Mouse (Mus musculus) ES-CJ7 (cell line): ENCODE data around the gene Cdv3.

Source experiments
- DNase-seq: peaks from one replicate; pipeline ENCODE4 v3.0.0; 2011; ENCODE audit warnings: low read depth, low spot score

Cdv3 gene

DNA sequence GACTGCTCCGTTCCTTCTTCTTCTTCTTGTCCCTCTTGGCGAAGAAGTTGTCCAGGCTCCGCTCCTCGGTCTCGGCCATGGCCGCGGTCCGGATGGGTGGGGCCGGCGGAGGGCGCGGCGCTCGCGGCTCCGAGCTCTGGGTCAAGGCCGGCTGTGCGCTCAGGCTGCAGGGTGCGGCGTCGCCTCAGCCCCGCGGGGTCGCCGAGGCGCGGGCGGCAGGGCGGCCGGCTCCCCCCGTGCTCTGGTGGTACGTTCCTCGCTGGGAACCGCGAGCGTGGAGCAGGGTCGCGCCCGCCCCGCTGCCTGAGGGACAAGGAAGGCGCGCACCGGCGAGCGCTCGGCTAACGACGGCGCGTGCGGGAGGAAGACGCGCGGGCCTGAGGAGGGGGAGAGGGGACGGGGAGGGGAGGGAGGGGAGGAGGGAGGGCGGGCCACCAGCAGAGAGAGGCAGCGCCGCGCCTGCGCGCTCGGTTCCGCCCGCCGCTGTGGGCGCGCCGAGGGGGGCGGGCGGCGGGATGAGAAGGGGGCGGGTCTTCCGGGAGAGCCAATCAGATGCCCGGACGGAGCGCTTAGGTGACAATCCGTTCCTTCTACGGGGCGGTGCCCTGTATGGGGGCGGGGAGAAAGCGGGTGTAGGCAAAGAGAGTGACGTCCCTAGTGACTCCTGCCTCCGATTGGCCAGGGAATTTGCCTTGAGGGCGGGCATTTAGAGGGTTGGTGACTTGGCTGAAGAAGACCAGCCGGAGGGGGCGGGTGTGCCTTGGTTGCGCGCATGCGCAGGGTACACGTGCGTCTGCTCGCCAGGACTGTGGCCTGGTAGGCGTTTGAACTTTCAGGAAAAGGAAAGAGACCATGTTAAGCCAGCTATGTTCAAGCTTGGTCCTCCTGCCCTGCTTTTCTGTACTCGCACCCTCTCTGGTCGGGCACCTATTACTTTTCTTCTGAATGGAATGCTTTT is at the start of gene Cdv3:
Gene Cdv3, minus strand, starts transcription at position 551 of the 958 bp plus-strand sequence.
- DNase-seq: peak; percentile 100

DNA sequence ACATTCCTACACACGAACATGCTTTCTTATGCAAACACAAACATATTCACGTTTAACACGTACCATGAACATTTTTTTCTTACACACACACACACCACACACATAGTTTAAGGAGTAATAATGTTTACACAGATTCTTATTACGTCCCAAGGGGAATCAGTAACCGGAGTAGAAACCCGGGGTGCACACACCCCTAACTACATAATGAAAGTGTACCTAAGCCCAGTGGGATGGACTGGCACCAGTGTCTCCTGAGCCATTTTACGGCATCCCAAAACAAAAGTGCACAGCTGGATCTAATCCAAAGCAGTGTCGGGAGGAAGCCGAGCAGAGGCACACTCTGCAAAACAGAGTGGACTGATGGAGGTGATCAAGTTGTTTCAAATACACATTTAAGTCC is 47.8 kb upstream of the Cdv3 start:
- no peak for DNase-seq

DNA sequence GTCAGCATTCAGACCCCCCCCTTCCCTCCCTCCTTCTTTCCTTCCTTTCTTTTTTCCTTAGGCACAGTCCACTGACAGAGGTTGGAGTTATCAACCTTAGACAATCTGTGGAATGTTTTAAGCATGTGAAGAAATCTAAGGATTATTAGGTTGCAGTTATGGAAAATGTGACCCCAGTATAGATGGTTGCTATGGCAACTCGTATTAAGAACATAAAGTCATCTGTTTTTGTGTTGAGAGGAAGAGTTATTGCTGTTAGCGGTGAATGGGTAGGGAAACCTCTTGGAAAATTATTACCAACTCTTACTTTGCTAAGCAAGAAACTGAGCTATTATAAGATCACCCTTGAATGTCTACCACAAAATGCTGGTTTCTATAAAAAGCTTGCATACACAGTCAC is 43.5 kb upstream of the Cdv3 start:
- no peak for DNase-seq

DNA sequence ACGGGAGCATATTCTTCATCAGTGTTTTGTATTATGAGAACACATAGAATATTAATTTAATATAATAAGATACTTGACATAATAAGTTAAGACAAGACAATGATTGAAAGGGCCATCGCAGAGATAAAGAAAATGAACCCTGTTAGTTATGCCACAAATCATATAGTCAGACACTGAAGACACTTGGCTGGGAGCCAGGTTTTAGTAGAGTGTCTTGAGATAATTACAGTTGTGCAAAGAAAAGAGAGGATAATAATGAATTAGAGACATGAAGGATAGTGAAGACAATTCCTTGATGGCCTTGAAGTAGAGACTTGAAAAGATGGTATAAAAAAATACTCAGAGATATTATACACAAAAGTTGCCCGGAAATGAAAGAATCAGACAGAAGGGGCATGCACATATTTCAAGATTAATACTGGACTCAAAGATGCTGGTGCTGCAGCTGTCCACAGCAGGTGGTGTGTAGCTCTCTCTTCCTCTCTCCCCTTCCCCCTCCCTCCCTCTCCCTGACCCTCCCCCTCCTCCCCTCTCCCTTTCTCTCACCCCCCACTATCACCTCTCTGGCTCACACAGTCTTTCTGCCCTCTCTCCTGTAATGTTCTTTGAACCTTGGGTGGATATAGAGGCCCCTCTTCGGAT is 42.6 kb upstream of the Cdv3 start:
- no peak for DNase-seq

DNA sequence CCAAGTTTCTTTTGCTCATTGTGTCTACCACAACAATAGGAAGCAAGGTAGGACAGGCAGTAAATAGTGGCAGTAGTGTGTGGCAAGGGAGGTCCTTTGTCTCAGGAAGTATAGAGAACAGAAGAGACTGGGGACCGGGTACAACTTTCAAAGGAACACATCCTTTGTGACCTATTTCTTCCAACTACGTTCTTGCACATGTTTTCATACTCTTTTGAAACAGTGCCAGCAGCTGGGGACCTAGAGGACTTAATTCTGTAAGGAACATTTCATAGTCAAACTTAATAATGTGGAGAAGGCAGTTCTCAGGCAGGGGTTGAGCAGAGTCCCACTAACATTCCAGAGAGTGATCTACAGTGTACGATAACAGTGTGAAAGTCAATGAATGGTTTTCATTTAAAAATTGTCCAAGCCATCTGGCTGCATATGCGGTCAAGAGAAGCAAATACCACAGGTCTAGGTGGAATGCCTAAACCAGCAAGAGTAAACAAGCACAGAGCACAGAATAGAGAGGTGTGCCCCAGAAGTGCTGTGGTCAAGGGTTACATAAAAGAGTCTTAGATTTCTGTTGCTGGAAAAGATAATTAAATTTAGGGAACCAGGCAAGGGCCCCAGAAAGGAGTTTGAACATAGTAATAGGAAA is 37.8 kb upstream of the Cdv3 start:
- no peak for DNase-seq

DNA sequence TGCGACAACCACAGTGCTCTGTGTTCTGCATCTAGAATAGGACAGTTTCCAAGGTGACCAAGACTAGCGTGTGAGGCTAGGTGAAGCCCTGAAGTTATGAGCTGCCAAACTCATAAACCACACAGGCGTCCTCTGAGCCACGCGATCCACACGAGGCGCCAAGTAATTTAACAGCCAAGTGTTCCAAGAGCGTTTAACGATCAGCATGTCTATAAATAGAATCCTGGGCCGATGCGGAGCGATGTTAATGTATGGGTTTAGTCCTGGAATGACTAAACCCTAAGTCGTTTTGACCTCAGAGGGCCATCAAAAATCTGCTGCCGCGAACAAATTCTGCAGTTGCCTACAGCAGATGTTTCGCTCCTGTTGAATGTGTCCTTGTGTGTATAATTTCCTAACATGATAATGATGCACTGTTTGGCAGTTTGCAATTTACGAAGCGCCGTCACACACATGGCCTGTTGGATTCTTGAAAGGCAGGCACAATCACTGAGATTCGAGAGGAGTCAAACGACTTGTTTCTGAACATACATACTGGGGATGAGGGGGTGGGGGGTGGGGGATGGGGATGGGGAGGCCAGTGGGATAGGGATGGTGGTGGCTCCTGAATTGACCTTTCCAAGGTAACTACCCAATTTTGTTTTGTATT is 33.0 kb upstream of the Cdv3 start:
- DNase-seq: no peak

DNA sequence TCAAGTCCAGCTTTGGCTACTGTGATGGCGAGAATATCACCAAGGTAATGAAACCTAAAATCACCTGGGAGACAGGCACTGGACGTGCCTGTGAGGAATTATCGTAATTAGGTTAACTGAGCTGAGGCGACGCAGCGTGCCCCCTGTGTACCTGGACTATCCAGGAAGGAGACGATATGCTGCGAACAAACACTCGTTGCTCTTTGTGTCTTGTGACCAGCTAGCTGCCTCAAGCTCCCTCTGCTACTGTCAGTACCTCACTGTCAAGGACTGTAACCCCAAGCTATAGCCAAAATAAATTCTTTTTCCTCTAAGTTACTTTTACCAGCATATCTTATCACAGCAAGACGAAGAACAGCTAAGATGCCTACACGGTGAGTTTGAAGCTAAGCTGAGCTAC is 27.6 kb upstream of the Cdv3 start:
- DNase-seq: no peak

DNA sequence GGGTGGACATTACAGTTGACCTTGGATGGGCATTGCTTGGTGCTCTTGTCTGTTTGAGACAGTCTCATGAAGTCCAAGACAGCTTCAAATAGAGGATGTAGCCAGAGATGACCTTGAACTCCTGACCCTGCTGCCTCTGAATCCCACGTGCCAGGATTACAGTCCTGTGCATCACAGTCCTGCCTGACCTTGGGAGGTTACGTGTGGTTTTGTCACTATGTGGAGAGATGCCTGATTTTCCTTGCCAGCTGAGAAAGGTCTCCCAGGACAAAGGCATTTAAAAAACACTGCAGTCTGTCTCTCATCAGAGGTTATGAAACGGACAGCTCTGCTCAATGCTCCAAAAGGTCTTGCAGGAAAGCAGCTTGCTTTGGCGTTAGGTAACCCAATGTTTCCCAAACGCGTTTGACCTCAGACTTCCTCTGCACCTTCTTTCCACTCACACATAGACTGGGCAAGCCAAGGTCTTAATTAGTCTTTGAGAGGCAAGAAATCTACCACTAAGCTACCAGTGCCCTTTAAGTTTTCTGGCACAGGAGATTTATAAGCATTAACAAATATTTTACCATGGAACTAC is 26.2 kb upstream of the Cdv3 start:
- peak; percentile 27 for DNase-seq

DNA sequence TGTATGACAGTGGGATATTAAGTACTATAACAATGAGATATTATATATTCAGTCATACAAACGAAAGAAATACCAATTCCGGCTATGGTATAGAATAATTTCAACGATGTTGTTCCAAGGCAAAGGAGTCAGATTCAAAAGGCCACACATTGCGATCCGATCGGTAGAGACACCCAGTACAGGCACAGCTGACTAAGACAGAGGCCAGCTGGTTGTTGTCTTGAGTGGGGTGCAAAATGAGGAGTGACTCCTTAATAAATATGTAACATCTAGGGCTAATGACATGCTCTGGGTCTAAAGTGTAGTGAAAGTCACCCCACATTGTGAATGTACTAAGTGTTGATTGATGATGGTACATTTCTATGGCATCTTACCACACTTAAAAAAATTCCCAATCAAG is 23.6 kb upstream of the Cdv3 start:
- DNase-seq: no peak

DNA sequence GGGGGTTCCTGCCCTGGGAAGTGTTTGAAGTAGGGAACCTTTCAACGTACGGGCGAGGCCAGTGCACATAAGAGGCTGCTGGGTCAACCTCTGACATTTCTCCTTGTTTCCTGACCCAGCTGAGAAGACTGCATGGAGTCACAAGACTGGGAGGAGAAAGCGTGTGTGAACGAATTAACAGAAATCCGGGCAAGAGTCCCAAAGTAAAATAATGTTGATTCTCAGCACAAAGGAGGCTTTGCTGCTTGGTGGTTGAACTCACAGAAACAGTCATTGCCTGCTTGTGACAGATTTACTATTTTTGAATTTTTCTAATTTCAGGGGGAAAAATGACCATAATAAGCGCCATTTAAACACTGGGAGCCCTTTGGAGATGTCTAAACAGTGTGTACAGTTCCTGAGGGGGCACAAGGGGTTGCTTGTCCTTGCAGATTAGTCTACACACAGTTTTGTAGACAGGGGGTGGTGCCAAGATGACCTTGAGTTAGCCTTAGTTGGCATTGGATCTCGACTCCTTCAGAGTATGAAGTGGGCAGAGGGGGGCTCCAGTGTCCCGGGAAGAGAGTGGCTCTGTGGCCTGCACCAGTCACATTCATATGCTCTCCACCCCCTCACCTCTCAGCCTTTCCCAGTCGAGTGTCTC is 21.5 kb upstream of the Cdv3 start:
- no peak for DNase-seq

DNA sequence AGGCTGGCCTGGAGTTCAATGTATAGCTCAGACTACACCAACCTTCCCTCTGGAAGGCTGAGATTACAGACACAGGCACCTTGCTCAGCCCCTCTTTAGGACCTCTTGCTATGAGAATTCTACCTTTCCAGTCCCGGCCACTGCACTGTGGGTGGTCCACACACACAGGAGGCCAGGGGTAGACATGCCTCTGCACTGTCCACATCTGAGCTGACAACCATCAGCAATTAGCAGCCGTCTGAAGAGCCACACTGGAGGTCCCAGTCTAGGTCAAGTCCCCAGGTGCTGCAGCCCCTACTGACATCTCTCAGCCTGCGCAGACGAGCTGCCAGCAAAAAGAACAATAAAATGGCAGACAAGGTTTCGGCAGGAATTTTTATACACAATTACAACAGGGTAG is 20.9 kb upstream of the Cdv3 start:
- DNase-seq: no peak

DNA sequence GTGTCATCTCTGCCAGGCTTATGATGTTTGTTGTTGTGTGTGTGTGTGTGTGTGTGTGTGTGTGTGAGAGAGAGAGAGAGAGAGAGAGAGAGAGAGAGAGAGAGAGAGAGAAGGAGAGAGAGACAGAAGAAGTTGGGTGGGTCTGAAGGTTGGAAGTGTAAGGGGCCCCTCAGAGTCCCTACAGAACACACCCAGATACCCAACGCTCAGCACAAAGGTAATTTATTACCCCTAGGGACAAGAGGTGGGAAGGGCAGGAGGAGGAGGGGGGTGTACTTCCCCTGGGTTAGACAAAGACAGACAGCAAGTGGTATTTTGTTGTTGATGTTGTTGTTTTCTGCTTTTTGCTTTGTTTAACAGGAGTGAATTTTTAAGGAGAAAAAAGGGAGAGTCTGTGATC is 20.0 kb upstream of the Cdv3 start:
- DNase-seq: no peak

DNA sequence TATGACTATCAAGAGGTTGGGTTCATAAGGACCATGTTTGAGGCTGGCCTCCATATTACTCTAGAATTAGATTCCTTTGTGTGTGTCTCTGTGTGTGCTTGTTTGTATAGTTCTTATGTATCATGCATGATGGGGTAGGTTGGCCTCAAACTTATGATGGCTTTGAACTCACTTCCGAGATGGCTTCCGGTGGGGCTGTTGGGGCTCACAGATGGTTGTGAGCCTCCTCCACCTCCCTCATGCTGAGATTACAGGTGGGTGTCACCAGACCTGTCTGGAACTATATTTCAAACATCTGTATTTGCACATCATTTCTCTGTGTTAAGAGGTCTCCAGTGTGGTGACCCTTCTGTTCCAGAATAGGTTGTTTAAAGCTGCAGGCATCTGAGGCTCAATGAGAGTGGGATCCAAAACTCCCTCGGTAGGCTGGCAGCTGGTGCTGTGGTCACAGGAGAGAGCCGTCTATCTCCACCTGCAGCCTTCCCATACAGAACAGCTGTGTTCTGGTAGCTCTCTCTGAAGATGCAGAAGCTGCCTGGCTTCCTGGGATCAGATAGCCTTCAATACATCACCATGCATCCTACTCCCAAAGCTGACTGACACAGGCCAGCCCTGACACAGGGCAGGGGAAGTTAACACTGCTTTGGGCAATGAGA is 18.6 kb upstream of the Cdv3 start:
- DNase-seq: no peak

DNA sequence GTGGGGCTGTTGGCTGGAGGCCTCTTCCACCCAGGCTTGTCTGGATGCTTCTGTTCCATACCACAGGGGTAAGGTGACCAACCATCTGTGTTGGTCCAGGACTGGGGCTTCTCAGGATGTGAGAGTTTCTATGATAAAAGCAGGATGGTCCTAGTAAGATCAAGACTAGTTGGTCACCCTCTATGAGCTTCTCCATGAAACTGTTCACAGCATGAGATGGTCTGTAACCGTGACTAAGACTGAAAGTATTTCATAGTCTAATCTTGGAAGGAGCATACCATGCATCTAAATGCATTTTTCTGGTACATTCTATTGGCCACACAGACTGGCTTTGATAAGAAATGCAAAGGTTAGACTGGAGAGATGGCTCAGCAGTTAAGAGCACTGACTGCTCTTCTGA is 17.9 kb upstream of the Cdv3 start:
- no peak for DNase-seq

DNA sequence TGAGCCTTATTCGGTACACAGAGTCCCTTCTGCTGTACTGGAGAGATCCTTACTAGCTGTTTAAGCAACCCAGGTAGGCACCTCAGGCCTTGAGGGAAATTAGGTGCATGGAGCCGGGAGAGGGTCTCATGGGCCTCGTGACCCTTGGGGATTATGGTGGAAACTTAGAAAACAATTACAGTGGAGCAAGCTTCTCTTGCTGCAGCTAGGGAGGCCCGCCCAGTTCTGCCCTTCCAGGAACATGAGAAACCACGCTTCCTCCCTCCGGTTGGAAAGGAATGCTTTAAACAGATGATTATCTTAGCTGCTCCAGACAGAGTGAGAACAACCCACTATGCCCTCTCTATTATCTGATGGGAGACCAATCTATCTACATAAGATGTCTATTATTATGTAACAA is 17.3 kb upstream of the Cdv3 start:
- DNase-seq: no peak

DNA sequence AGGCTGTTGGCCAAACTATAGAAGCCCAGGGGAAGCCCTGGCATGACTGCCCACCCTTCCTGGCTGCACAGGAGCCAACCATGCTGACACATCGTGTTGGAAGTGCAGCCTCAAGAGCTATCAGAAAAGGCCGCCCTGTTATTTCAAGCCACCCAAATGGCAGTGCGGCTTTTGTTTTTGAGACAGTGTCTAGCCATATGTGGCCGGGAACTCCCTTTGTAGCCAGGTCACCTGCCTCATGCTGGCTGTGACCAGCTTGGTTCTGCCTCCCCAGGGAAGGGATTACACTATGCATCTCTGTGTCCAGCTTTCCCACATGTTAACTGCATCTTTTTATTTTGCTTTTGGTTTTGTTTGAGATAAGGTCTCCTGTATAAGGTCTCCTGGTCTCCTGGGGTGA is 14.9 kb upstream of the Cdv3 start:
- DNase-seq: no peak

DNA sequence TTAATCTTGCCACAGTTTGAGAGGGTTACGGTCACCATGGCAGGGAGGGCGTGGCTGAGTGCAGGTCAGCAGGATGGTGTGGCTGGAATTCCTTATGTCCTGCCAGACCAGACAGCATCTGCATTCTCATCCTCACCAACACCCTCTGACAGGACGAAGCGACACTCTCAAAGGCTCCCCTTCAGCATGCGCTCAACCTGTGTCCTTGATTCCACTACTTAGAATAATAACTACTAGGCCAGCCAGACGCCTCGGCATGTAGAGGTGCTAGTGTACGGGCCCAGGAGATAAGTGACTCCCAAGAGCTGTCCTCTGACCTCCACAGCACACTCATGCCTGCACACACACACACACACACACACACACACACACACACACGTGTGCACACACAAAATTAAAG is 13.6 kb upstream of the Cdv3 start:
- no peak for DNase-seq

DNA sequence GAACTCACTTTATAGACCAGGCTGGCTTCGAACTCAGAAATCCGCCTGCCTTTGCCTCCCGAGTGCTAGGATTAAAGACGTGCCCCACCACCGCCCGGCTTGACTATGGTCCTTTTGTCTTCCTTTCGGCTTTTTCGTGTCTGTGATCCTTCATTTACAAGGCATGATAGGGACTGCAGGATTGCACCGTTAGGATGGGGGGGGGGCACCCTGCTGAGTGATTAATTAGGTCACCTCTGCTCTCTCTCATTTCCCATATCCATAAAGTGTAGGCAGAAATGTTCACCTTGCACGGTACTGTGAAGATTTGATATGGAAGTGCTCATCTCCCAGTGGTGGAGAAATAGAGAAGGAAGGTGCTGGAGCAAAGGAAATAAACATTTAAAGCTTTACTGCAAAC is 13.0 kb upstream of the Cdv3 start:
- DNase-seq: no peak

DNA sequence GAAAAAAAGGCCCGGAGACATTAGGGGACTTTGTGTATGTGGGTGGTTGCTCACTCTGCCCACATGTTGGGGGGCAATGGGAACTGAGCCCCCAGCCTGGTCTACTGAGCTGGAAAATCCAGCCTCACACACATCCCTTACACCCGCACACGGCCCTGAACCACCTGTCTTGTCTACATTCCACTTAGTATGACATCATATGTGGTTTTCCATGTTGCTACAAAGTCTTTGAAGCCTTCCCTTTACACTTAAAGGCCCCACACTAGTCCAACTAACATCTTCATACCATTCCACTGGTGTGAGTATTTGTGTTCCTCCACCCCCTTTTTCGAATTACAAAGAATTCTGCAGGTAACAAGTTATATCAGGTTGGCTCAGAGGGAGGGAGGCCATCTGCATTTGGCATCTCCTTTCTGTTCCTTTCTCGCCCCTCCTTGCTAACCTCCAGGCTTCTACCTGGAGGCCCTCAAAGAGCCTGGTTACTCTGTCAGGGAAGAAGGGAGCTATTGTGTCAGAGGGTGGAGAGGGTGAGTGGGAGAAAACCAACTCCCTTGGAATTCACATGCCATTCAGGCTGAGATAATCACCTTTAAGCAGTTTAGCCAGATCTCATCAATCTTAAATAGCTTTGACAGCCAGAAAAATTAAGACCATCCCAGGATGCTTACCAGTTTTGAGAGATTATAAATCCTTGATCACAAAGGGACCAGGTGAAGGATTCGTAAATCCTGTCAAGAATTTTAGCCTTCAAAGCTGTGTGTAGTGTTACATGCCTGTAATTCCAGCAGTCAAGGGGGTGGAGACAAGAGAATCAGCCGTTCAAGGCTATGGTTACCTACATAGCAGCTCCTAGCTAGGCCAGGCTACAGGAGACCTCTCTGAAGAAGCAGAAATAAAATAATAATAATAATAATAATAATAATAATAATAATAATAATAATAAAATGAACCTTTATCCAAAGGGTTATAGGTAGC is 11.0 kb upstream of the Cdv3 start:
- no peak for DNase-seq
